Mouse (Mus musculus): Measurements from ENCODE around the gene 4930426L09Rik. TPM values are rescaled to one million over a fixed set of nuclear protein-coding genes. Genes with fewer than 3 reads are reported as not detected.
"Not testable (repeated sequence)": the region's sequence is repeated elsewhere in the genome, so short reads cannot be mapped to it uniquely, and the experiment has no call there.

The 4930426L09Rik gene
- polyA plus RNA-seq, 1 experiment from 2014 or later: 0.37 TPM

GRCm38 (mm10) chr2:18996451-18997211, 1.5 kb upstream of the 4930426L09Rik start:
- Histone ChIP-seq H3K9ac (peak overlapping the region; percentile 81), H3K36me3 (no peaks in the 10 kb centered on the region), H3K4me1 (peaks cover 17% of the 10 kb centered on the region), H3K9me3 (replicated peaks) (no peaks in the 10 kb centered on the region), H3K4me2 (replicated peaks) (peak overlapping the region; percentile 96), H3K27ac (peak overlapping the region; percentile 93; the same call in 1 of the 2 replicates), H3K27me3 (no peaks in the 10 kb centered on the region), H3K4me3 (peak overlapping the region; percentile 79)
- under 1% methylated on average over 25 of the region's 25 CpGs for WGBS
- no peak for ATAC-seq (ENCODE audit: low FRiP score)

GRCm38 (mm10) chr2:18997387-18997971, 664 bp upstream of the 4930426L09Rik start:
- Histone ChIP-seq H3K4me2 (replicated peaks) (peak overlapping the region; percentile 96), H3K4me1 (peaks cover 17% of the 10 kb centered on the region), H3K9me3 (replicated peaks) (no peaks in the 10 kb centered on the region), H3K27ac (peak overlapping the region; percentile 93), H3K9ac (peak overlapping the region; percentile 81), H3K4me3 (peak overlapping the region; percentile 79), H3K27me3 (no peaks in the 10 kb centered on the region), H3K36me3 (no peaks in the 10 kb centered on the region)
- peak; percentile 84 for ATAC-seq (ENCODE audit: low FRiP score)
- WGBS: under 1% methylated on average over 46 of the region's 46 CpGs

- Histone ChIP-seq H3K4me3 (no peak overlapping the region), H3K4me2 (replicated peaks) (no peak overlapping the region), H3K9ac (no peak overlapping the region), H3K36me3 (no peaks in the 10 kb centered on the region), H3K4me1 (peaks cover 17% of the 10 kb centered on the region), H3K27me3 (no peaks in the 10 kb centered on the region), H3K9me3 (replicated peaks) (no peaks in the 10 kb centered on the region), H3K27ac (no peak overlapping the region)
- 98% methylated on average over 2 of the region's 2 CpGs for WGBS
- ATAC-seq (ENCODE audit: low FRiP score): no peak
Measured at GRCm38 (mm10) chr2:18999395-18999794, 1.3 kb downstream of the 4930426L09Rik start.

- Histone ChIP-seq H3K4me2 (replicated peaks) (no peak overlapping the region), H3K9me3 (replicated peaks) (no peaks in the 10 kb centered on the region), H3K4me3 (no peak overlapping the region), H3K36me3 (no peaks in the 10 kb centered on the region), H3K9ac (no peak overlapping the region), H3K4me1 (no peaks in the 10 kb centered on the region), H3K27ac (no peak overlapping the region), H3K27me3 (no peaks in the 10 kb centered on the region)
- WGBS: 75% methylated on average over 10 of the region's 10 CpGs
- ATAC-seq (ENCODE audit: low FRiP score): no peak
Measured at GRCm38 (mm10) chr2:19004801-19005200, 6.7 kb downstream of the 4930426L09Rik start.

GRCm38 (mm10) chr2:19006124-19006523, 8.0 kb downstream of the 4930426L09Rik start:
- H3K9ac ChIP-seq: no peak overlapping the region
- no peaks in the 10 kb centered on the region for H3K36me3 ChIP-seq
- no peak for ATAC-seq (ENCODE audit: low FRiP score)
- WGBS: 81% methylated on average over 7 of the region's 7 CpGs
- no peaks in the 10 kb centered on the region for H3K4me1 ChIP-seq
- no peaks in the 10 kb centered on the region for H3K9me3 ChIP-seq (replicated peaks)
- H3K4me2 ChIP-seq (replicated peaks): no peak overlapping the region
- no peak overlapping the region for H3K27ac ChIP-seq
- no peak overlapping the region for H3K4me3 ChIP-seq
- no peaks in the 10 kb centered on the region for H3K27me3 ChIP-seq

GRCm38 (mm10) chr2:19007580-19007979, 9.4 kb downstream of the 4930426L09Rik start:
- Histone ChIP-seq H3K4me1 (no peaks in the 10 kb centered on the region), H3K4me2 (replicated peaks) (no peak overlapping the region), H3K4me3 (no peak overlapping the region), H3K9ac (no peak overlapping the region), H3K36me3 (no peaks in the 10 kb centered on the region), H3K27ac (no peak overlapping the region), H3K27me3 (no peaks in the 10 kb centered on the region), H3K9me3 (replicated peaks) (no peaks in the 10 kb centered on the region)
- 82% methylated on average over 4 of the region's 4 CpGs for WGBS
- no peak for ATAC-seq (ENCODE audit: low FRiP score)

- not testable (repeated sequence) for H3K27me3 ChIP-seq; H3K4me1 ChIP-seq; H3K9ac ChIP-seq; H3K4me2 ChIP-seq (replicated peaks); ATAC-seq (ENCODE audit: low FRiP score); H3K27ac ChIP-seq; H3K36me3 ChIP-seq; H3K4me3 ChIP-seq; H3K9me3 ChIP-seq (replicated peaks)
- WGBS: 87% methylated on average over 1 of the region's 1 CpGs
Measured at GRCm38 (mm10) chr2:19010541-19010940, 12.4 kb downstream of the 4930426L09Rik start.

GRCm38 (mm10) chr2:19011443-19011842, 13.3 kb downstream of the 4930426L09Rik start:
- no peak overlapping the region for H3K9ac ChIP-seq
- no peaks in the 10 kb centered on the region for H3K9me3 ChIP-seq (replicated peaks)
- no peaks in the 10 kb centered on the region for H3K4me1 ChIP-seq
- no peak overlapping the region for H3K4me2 ChIP-seq (replicated peaks)
- no peaks in the 10 kb centered on the region for H3K36me3 ChIP-seq
- H3K4me3 ChIP-seq: no peak overlapping the region
- no peak for ATAC-seq (ENCODE audit: low FRiP score)
- 92% methylated on average over 6 of the region's 6 CpGs for WGBS
- no peak overlapping the region for H3K27ac ChIP-seq
- no peaks in the 10 kb centered on the region for H3K27me3 ChIP-seq

- H3K9me3 ChIP-seq (replicated peaks): no peaks in the 10 kb centered on the region
- H3K4me3 ChIP-seq: no peak overlapping the region
- H3K36me3 ChIP-seq: no peaks in the 10 kb centered on the region
- WGBS: 86% methylated on average over 5 of the region's 5 CpGs
- ATAC-seq (ENCODE audit: low FRiP score): no peak
- H3K27ac ChIP-seq: no peak overlapping the region
- H3K4me2 ChIP-seq (replicated peaks): no peak overlapping the region
- no peaks in the 10 kb centered on the region for H3K27me3 ChIP-seq
- H3K9ac ChIP-seq: no peak overlapping the region
- no peaks in the 10 kb centered on the region for H3K4me1 ChIP-seq
Measured at GRCm38 (mm10) chr2:19016348-19016747, 18.2 kb downstream of the 4930426L09Rik start.

GRCm38 (mm10) chr2:19016839-19017238, 18.7 kb downstream of the 4930426L09Rik start:
- H3K4me1 ChIP-seq: no peaks in the 10 kb centered on the region
- no peak overlapping the region for H3K9ac ChIP-seq
- no peak for ATAC-seq (ENCODE audit: low FRiP score)
- H3K4me3 ChIP-seq: no peak overlapping the region
- no peaks in the 10 kb centered on the region for H3K27me3 ChIP-seq
- H3K36me3 ChIP-seq: no peaks in the 10 kb centered on the region
- H3K27ac ChIP-seq: no peak overlapping the region
- H3K4me2 ChIP-seq (replicated peaks): no peak overlapping the region
- no peaks in the 10 kb centered on the region for H3K9me3 ChIP-seq (replicated peaks)
- 92% methylated on average over 1 of the region's 1 CpGs for WGBS

- H3K9ac ChIP-seq: no peak overlapping the region
- H3K4me1 ChIP-seq: no peaks in the 10 kb centered on the region
- WGBS: 70% methylated on average over 2 of the region's 2 CpGs
- no peak overlapping the region for H3K4me3 ChIP-seq
- H3K9me3 ChIP-seq (replicated peaks): no peaks in the 10 kb centered on the region
- H3K27ac ChIP-seq: no peak overlapping the region
- no peaks in the 10 kb centered on the region for H3K36me3 ChIP-seq
- H3K4me2 ChIP-seq (replicated peaks): no peak overlapping the region
- no peak for ATAC-seq (ENCODE audit: low FRiP score)
- no peaks in the 10 kb centered on the region for H3K27me3 ChIP-seq
Measured at GRCm38 (mm10) chr2:19018034-19018433, 19.9 kb downstream of the 4930426L09Rik start.

- no peaks in the 10 kb centered on the region for H3K9me3 ChIP-seq (replicated peaks)
- H3K9ac ChIP-seq: no peak overlapping the region
- H3K4me2 ChIP-seq (replicated peaks): no peak overlapping the region
- WGBS: 80% methylated on average over 2 of the region's 2 CpGs
- no peaks in the 10 kb centered on the region for H3K27me3 ChIP-seq
- ATAC-seq (ENCODE audit: low FRiP score): no peak
- no peaks in the 10 kb centered on the region for H3K36me3 ChIP-seq
- no peaks in the 10 kb centered on the region for H3K4me1 ChIP-seq
- H3K27ac ChIP-seq: no peak overlapping the region
- no peak overlapping the region for H3K4me3 ChIP-seq
Measured at GRCm38 (mm10) chr2:19024807-19025206, 26.7 kb downstream of the 4930426L09Rik start.

GRCm38 (mm10) chr2:19037430-19037829, 39.3 kb downstream of the 4930426L09Rik start:
- no peak for ATAC-seq (ENCODE audit: low FRiP score)
- no peaks in the 10 kb centered on the region for H3K36me3 ChIP-seq
- no peak overlapping the region for H3K4me3 ChIP-seq
- no peak overlapping the region for H3K9ac ChIP-seq
- H3K4me1 ChIP-seq: 0 out of 2 replicates have a peak, but pooled peaks cover 3% of the 10 kb centered on the region
- H3K27ac ChIP-seq: no peak overlapping the region
- no peak overlapping the region for H3K4me2 ChIP-seq (replicated peaks)
- no peaks in the 10 kb centered on the region for H3K27me3 ChIP-seq
- WGBS: 78% methylated on average over 4 of the region's 4 CpGs
- no peaks in the 10 kb centered on the region for H3K9me3 ChIP-seq (replicated peaks)

Measured in hindbrain, embryonic 12.5 days (tissue).